Mouse (Mus musculus) stomach, embryonic 16.5 days (tissue): Measurements from ENCODE around the gene Rnf215. TPM values are rescaled to one million over a fixed set of nuclear protein-coding genes. Genes with fewer than 3 reads are reported as not detected.
"Not testable (repeated sequence)": the region's sequence is repeated elsewhere in the genome, so short reads cannot be mapped to it uniquely, and the experiment has no call there.

Experiments used
- ATAC-seq: fragments of 200-750 bp; cut with Nextera tagmentation; 2 replicates; pipeline ENCODE4 v1.8.0; 2017; ENCODE audit warnings: moderate number of reproducible peaks, moderate TSS enrichment; ENCODE audit not compliant: insufficient read depth, low FRiP score
- H3K27ac ChIP-seq: fragments of 300-500 bp; sonication (generic); 2 replicates; pipeline ENCODE4 v1.5.1; 2014; ENCODE audit warnings: low read length
- H3K27me3 ChIP-seq: fragments of 300-500 bp; sonication (generic); 2 replicates; pipeline ENCODE4 v1.6.1; 2014; ENCODE audit warnings: low read length, control low read depth, mixed read lengths; ENCODE audit not compliant: control insufficient read depth, insufficient read depth
- H3K36me3 ChIP-seq: fragments of 300-500 bp; sonication (generic); 2 replicates; pipeline ENCODE4 v1.6.1; 2014; ENCODE audit warnings: low read length; ENCODE audit not compliant: control insufficient read depth, insufficient read depth
- H3K4me1 ChIP-seq: fragments of 300-500 bp; sonication (generic); 2 replicates; pipeline ENCODE4 v1.6.1; 2014; ENCODE audit warnings: low read length, control low read depth, mixed read lengths; ENCODE audit not compliant: control insufficient read depth, insufficient read depth
- H3K4me2 ChIP-seq: fragments of 300-500 bp; sonication (generic); 2 replicates; pipeline ENCODE4 v1.6.1; 2014; ENCODE audit warnings: low read depth, low read length, mixed read lengths
- H3K4me3 ChIP-seq: fragments of 300-500 bp; sonication (generic); replicated peaks from 2 replicates; pipeline ENCODE4 v1.5.1; 2014; ENCODE audit warnings: mild to moderate bottlenecking, low read length
- H3K9ac ChIP-seq: fragments of 300-500 bp; sonication (generic); 2 replicates; pipeline ENCODE4 v1.6.1; 2014; ENCODE audit warnings: low read length
- H3K9me3 ChIP-seq: fragments of 300-500 bp; sonication (generic); replicated peaks from 2 replicates; pipeline ENCODE4 v1.6.1; 2016; ENCODE audit warnings: low read length, control low read depth; ENCODE audit not compliant: control insufficient read depth
- WGBS: fragments of 180-500 bp; shearing (Covaris S2); extraction: QIAGEN DNeasy Blood & Tissue Kit; methylation state at CpG from one replicate; pipeline ENCODE4 v1.1.7; 2014; 5-methylcytosine and 5-hydroxymethylcytosine counted together
- polyA plus RNA-seq: library from polyadenylated mRNA; unstranded; fragments of >200 nt; fragmentation: Nextera tagmentation; extraction: Ambion mirVana; gene quantifications from 2 replicates; pipeline ENCODE4 v1.2.1, GENCODE M21; 2015

Rnf215 gene
- polyA plus RNA-seq, 1 experiment from 2014 or later = 21.7 TPM

- Histone ChIP-seq H3K36me3 (peaks cover 29% of the 10 kb centered on the region), H3K4me1 (peaks cover 7% of the 10 kb centered on the region), H3K27me3 (no peaks in the 10 kb centered on the region), H3K4me3 (no peak overlapping the region), H3K9ac (no peak overlapping the region), H3K9me3 (no peaks in the 10 kb centered on the region), H3K4me2 (no peak overlapping the region), H3K27ac (no peak overlapping the region)
- ATAC-seq = no peak
- 86% methylated on average over 7 of the region's 7 CpGs for WGBS
Measured at GRCm38 (mm10) chr11:4166467-4167090, 31.6 kb downstream of the Rnf215 start.

GRCm38 (mm10) chr11:4174586-4174985 is 39.6 kb downstream of the Rnf215 start:
- peaks cover 47% of the 10 kb centered on the region for H3K36me3 ChIP-seq
- H3K9me3 ChIP-seq = no peaks in the 10 kb centered on the region
- no peak for ATAC-seq
- no peaks in the 10 kb centered on the region for H3K27me3 ChIP-seq
- H3K9ac ChIP-seq = no peak overlapping the region
- H3K4me1 ChIP-seq = no peaks in the 10 kb centered on the region
- WGBS = 82% methylated on average over 5 of the region's 5 CpGs
- no peak overlapping the region for H3K4me3 ChIP-seq
- no peak overlapping the region for H3K27ac ChIP-seq
- H3K4me2 ChIP-seq = no peak overlapping the region

GRCm38 (mm10) chr11:4177716-4178115 is 42.7 kb downstream of the Rnf215 start:
- Histone ChIP-seq H3K9ac (no peak overlapping the region), H3K36me3 (peaks cover 54% of the 10 kb centered on the region), H3K27me3 (no peaks in the 10 kb centered on the region), H3K4me1 (no peaks in the 10 kb centered on the region), H3K27ac (no peak overlapping the region), H3K9me3 (no peaks in the 10 kb centered on the region), H3K4me3 (no peak overlapping the region), H3K4me2 (no peak overlapping the region)
- 75% methylated on average over 4 of the region's 4 CpGs for WGBS
- no peak for ATAC-seq

DNA sequence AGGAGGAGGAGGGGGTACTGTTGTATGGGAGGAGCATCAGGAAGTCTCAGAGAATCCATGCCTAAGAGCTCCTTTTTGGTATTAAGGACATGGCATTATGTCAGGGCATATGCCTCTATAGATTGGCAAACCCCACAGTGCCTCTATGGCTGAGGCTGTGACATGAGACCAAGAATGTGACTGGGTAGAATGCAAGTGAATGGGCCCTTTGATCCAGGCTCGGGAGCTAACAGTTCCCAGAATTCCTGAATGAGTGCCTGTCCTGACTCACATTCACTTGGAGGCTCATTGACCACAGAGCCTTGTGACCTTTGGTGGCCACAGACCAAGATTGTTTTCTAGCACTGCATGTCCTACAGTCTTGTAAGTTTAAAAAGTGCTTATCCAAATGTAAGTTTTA is 47.1 kb downstream of the Rnf215 start:
- peaks cover 9% of the 10 kb centered on the region; the same call in 1 of the 2 replicates for H3K4me1 ChIP-seq
- peaks cover 27% of the 10 kb centered on the region for H3K36me3 ChIP-seq
- no peaks in the 10 kb centered on the region for H3K27me3 ChIP-seq
- 20% methylated on average over 1 of the region's 1 CpGs for WGBS
- no peak overlapping the region for H3K4me3 ChIP-seq
- no peak overlapping the region for H3K4me2 ChIP-seq
- no peak for ATAC-seq
- no peak overlapping the region for H3K9ac ChIP-seq
- H3K27ac ChIP-seq = no peak overlapping the region
- H3K9me3 ChIP-seq = no peaks in the 10 kb centered on the region

DNA sequence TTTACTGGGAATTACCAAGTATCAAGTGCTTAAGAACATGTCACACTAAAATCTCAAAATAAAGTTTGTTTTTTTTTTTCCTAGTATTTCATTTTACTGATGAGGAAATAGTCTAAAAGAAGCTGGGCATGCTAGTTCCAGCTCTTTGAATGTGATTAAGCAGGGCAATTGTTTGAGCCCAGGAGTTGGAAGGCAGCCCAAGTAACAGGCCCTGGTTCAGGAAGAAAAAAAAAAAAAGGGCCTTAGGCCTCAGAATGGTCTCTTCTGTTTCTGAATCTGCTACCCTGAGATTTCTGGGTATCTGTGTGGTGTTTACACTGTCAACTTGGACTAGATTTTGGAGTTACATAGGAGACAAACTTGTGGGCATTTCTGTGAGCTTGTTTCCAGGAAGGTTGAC is 48.5 kb downstream of the Rnf215 start:
- H3K9ac ChIP-seq = no peak overlapping the region
- peaks cover 18% of the 10 kb centered on the region for H3K36me3 ChIP-seq
- ATAC-seq = no peak
- H3K9me3 ChIP-seq = no peaks in the 10 kb centered on the region
- H3K4me2 ChIP-seq = no peak overlapping the region
- H3K27ac ChIP-seq = peak overlapping the region; percentile 75
- peaks cover 22% of the 10 kb centered on the region for H3K4me1 ChIP-seq
- H3K27me3 ChIP-seq = no peaks in the 10 kb centered on the region
- H3K4me3 ChIP-seq = no peak overlapping the region

DNA sequence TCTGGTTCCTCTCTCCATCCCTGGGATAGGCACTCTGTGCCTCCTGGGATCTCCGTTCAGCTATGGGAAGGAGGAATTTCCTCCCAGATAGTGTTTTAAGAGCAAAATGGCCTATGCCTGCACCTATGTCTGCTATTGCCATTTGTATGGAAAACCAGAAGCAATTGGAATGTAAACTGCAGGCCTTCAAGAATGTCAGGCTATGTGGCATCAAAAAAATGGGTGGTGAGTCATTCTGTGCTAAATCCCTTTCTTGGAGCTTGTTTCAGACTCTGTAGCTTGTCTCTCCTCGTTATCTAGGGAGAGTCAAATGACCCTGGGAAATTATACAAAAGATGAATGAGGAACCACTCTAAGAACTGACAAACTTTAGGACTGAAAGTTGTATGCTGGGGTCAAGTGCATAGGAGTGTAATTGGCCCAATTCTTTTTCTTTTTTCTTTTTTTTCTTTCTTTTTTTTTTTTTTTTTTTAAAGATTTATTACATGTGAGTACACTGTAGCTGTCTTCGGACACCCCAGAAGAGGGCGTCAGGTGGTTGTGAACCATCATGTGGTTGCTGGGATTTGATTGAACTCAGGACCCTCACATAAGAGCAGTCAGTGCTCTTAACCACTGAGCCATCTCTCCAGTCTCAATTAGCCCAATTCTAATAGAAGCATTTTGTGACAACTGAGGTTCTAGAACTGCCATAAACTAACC is 49.4 kb downstream of the Rnf215 start:
- no peaks in the 10 kb centered on the region for H3K27me3 ChIP-seq
- 48% methylated on average over 4 of the region's 4 CpGs for WGBS

GRCm38 (mm10) chr11:4185480-4185879 is 50.5 kb downstream of the Rnf215 start:
- H3K36me3 ChIP-seq = not testable (repeated sequence)

More for the DNA sequence above, 49.4 kb downstream of the Rnf215 start:
- Histone ChIP-seq H3K27ac (peak overlapping the region; percentile 67), H3K9me3 (no peaks in the 10 kb centered on the region), H3K36me3 (peaks cover 12% of the 10 kb centered on the region; the same call in 1 of the 2 replicates), H3K4me1 (peaks cover 26% of the 10 kb centered on the region), H3K4me2 (no peak overlapping the region), H3K9ac (no peak overlapping the region), H3K4me3 (no peak overlapping the region)
- ATAC-seq = no peak

DNA sequence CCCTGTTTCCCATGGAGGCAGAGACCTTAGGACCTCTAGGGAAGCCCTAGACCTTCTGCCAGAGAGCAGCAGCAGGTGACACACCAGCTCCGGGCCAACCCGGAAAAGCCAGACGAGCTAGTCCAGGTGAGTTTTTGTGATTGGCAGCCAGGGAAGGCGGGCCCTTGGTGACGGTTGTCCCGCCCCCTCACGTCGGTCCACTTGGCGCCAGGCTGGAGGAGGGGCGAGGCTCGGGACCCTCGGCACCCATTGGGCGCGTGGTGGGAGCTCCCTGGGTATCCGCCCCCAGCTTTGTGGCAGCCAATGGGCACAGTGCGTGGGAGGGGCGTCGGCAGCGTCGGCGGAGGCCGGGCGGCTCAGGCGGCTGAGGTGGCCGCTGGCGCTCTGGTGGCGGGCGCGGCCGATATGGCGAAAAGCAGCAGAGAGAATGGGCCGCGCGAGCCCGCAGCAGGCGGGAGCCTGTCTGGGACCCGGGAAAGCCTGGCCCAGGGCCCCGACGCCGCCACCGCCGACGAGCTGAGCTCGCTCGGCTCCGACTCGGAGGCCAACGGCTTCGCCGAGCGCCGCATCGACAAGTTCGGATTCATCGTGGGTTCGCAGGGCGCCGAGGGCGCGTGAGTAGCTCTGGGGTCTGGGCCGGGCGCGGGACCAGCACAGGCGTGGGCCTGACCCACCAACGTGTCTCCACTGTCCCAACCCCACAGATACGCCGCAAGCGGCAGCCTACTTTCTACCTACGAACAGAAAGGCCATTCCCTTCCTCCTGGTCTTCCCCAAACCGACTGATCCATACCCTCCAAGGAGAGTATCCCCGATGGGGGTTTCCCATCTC is 51.7 kb downstream of the Rnf215 start, which contains the start of gene Tbc1d10a:
Tbc1d10a (plus strand) TSS at position 304 of the 832 bp plus-strand sequence.
- Histone ChIP-seq H3K4me2 (peak within 1 kb of the TSS; percentile 86), H3K27me3 (no peaks in the 10 kb centered on the region), H3K27ac (peak within 1 kb of the TSS; percentile 67), H3K36me3 (0 out of 2 replicates have a peak, but pooled peaks cover 1% of the 10 kb centered on the region), H3K9ac (peak within 1 kb of the TSS; percentile 97), H3K9me3 (no peaks in the 10 kb centered on the region), H3K4me1 (peaks cover 41% of the 10 kb centered on the region), H3K4me3 (peak within 1 kb of the TSS; percentile 91)
- WGBS = under 1% methylated on average over 69 of the region's 71 CpGs
- ATAC-seq = peak; percentile 99

More at GRCm38 (mm10) chr11:4185480-4185879, 50.5 kb downstream of the Rnf215 start:
- H3K9me3 ChIP-seq, ATAC-seq, H3K4me3 ChIP-seq, H3K4me2 ChIP-seq, H3K27me3 ChIP-seq, H3K9ac ChIP-seq, H3K27ac ChIP-seq: not testable (repeated sequence)
- 80% methylated on average over 6 of the region's 6 CpGs for WGBS
- peaks cover 33% of the 10 kb centered on the region for H3K4me1 ChIP-seq

GRCm38 (mm10) chr11:4187318-4187700 is 52.3 kb downstream of the Rnf215 start:
- no peak; the same call in 1 of the 2 replicates for ATAC-seq
- H3K27me3 ChIP-seq = no peaks in the 10 kb centered on the region
- H3K4me3 ChIP-seq = peak overlapping the region; percentile 91
- H3K27ac ChIP-seq = peak overlapping the region; percentile 67; the same call in 1 of the 2 replicates
- no peaks in the 10 kb centered on the region for H3K36me3 ChIP-seq
- H3K9ac ChIP-seq = peak overlapping the region; percentile 97
- 11% methylated on average over 9 of the region's 9 CpGs for WGBS
- H3K4me1 ChIP-seq = peaks cover 45% of the 10 kb centered on the region
- H3K9me3 ChIP-seq = no peaks in the 10 kb centered on the region
- H3K4me2 ChIP-seq = peak overlapping the region; percentile 86
